Mouse (Mus musculus): ENCODE measurements around the gene Dgki. TPM values are rescaled to one million over a fixed set of nuclear protein-coding genes. Genes with fewer than 3 reads are reported as not detected.

Dgki gene
- polyA plus RNA-seq, 1 experiment from 2014 or later: 1.0 TPM

- ATAC-seq (ENCODE audit: low read depth) (no peak), DNase-seq (ENCODE audit: low spot score) (no peak)
- Histone ChIP-seq H3K4me3 (ENCODE audit: low read depth, low read length) (no peak overlapping the region), H3K9ac (ENCODE audit: low read depth, low read length) (no peak overlapping the region), H3K9me3 (ENCODE audit: control insufficient read depth, low read length) (0 out of 2 replicates have a peak, but pooled peaks cover 6% of the 10 kb centered on the region), H3K27ac (replicated peaks; ENCODE audit: low read depth, low read length) (no peak overlapping the region), H3K4me1 (ENCODE audit: control insufficient read depth, insufficient read depth, low read length) (no peaks in the 10 kb centered on the region), H3K27me3 (replicated peaks; ENCODE audit: control insufficient read depth, insufficient read depth, low read length) (no peaks in the 10 kb centered on the region), H3K36me3 (ENCODE audit: control insufficient read depth, insufficient read depth, low read length) (no peaks in the 10 kb centered on the region), H3K4me2 (ENCODE audit: low read depth, low read length) (no peak overlapping the region)
- WGBS: 91% methylated on average over 4 of the region's 4 CpGs
Measured at GRCm38 (mm10) chr6:37310601-37311000, 10.6 kb upstream of the Dgki start.

- peaks cover 3% of the 10 kb centered on the region; the same call in 1 of the 2 replicates for H3K27me3 ChIP-seq (replicated peaks; ENCODE audit: control insufficient read depth, insufficient read depth, low read length)
- no peak overlapping the region for H3K4me2 ChIP-seq (ENCODE audit: low read depth, low read length)
- H3K9me3 ChIP-seq (ENCODE audit: control insufficient read depth, low read length): 0 out of 2 replicates have a peak, but pooled peaks cover 6% of the 10 kb centered on the region
- H3K4me1 ChIP-seq (ENCODE audit: control insufficient read depth, insufficient read depth, low read length): no peaks in the 10 kb centered on the region
- DNase-seq (ENCODE audit: low spot score) (no peak), ATAC-seq (ENCODE audit: low read depth) (no peak)
- no peaks in the 10 kb centered on the region for H3K36me3 ChIP-seq (ENCODE audit: control insufficient read depth, insufficient read depth, low read length)
- 80% methylated on average over 1 of the region's 1 CpGs for WGBS
- H3K9ac ChIP-seq (ENCODE audit: low read depth, low read length): no peak overlapping the region
- no peak overlapping the region for H3K27ac ChIP-seq (replicated peaks; ENCODE audit: low read depth, low read length)
- H3K4me3 ChIP-seq (ENCODE audit: low read depth, low read length): no peak overlapping the region
Measured at GRCm38 (mm10) chr6:37306616-37307015, 6.6 kb upstream of the Dgki start.

GRCm38 (mm10) chr6:37300492-37300891, 508 bp upstream of the Dgki start:
- peaks cover 47% of the 10 kb centered on the region for H3K27me3 ChIP-seq (replicated peaks; ENCODE audit: control insufficient read depth, insufficient read depth, low read length)
- no peak overlapping the region for H3K27ac ChIP-seq (replicated peaks; ENCODE audit: low read depth, low read length)
- no peaks in the 10 kb centered on the region for H3K36me3 ChIP-seq (ENCODE audit: control insufficient read depth, insufficient read depth, low read length)
- WGBS: 11% methylated on average over 13 of the region's 13 CpGs
- no peak overlapping the region; the same call in 1 of the 2 replicates for H3K9ac ChIP-seq (ENCODE audit: low read depth, low read length)
- no peak; the same call in 1 of the 2 replicates for ATAC-seq (ENCODE audit: low read depth)
- H3K4me2 ChIP-seq (ENCODE audit: low read depth, low read length): peak overlapping the region; percentile 97
- H3K4me1 ChIP-seq (ENCODE audit: control insufficient read depth, insufficient read depth, low read length): peaks cover 8% of the 10 kb centered on the region; the same call in 1 of the 2 replicates
- peak overlapping the region; percentile 61 for H3K4me3 ChIP-seq (ENCODE audit: low read depth, low read length)
- no peak for DNase-seq (ENCODE audit: low spot score)
- no peaks in the 10 kb centered on the region for H3K9me3 ChIP-seq (ENCODE audit: control insufficient read depth, low read length)

GRCm38 (mm10) chr6:37298982-37299381, 1.0 kb downstream of the Dgki start:
- no peak overlapping the region for H3K27ac ChIP-seq (replicated peaks; ENCODE audit: low read depth, low read length)
- WGBS: 23% methylated on average over 4 of the region's 4 CpGs
- no peaks in the 10 kb centered on the region for H3K36me3 ChIP-seq (ENCODE audit: control insufficient read depth, insufficient read depth, low read length)
- no peaks in the 10 kb centered on the region for H3K9me3 ChIP-seq (ENCODE audit: control insufficient read depth, low read length)
- DNase-seq (ENCODE audit: low spot score): peak; percentile 25
- peak overlapping the region; percentile 97 for H3K4me2 ChIP-seq (ENCODE audit: low read depth, low read length)
- ATAC-seq (ENCODE audit: low read depth): 0 out of 2 replicates have a peak, but pooled peaks have one; percentile 12
- H3K4me3 ChIP-seq (ENCODE audit: low read depth, low read length): peak overlapping the region; percentile 61
- no peak overlapping the region for H3K9ac ChIP-seq (ENCODE audit: low read depth, low read length)
- H3K4me1 ChIP-seq (ENCODE audit: control insufficient read depth, insufficient read depth, low read length): peaks cover 8% of the 10 kb centered on the region; the same call in 1 of the 2 replicates
- peaks cover 47% of the 10 kb centered on the region for H3K27me3 ChIP-seq (replicated peaks; ENCODE audit: control insufficient read depth, insufficient read depth, low read length)

GRCm38 (mm10) chr6:37297744-37298482, 2.1 kb downstream of the Dgki start:
- Histone ChIP-seq H3K9ac (ENCODE audit: low read depth, low read length) (no peak overlapping the region), H3K27me3 (replicated peaks; ENCODE audit: control insufficient read depth, insufficient read depth, low read length) (peaks cover 47% of the 10 kb centered on the region), H3K4me2 (ENCODE audit: low read depth, low read length) (no peak overlapping the region), H3K27ac (replicated peaks; ENCODE audit: low read depth, low read length) (no peak overlapping the region), H3K9me3 (ENCODE audit: control insufficient read depth, low read length) (no peaks in the 10 kb centered on the region), H3K4me3 (ENCODE audit: low read depth, low read length) (no peak overlapping the region), H3K36me3 (ENCODE audit: control insufficient read depth, insufficient read depth, low read length) (no peaks in the 10 kb centered on the region), H3K4me1 (ENCODE audit: control insufficient read depth, insufficient read depth, low read length) (peaks cover 8% of the 10 kb centered on the region; the same call in 1 of the 2 replicates)
- no peak for ATAC-seq (ENCODE audit: low read depth)
- no peak for DNase-seq (ENCODE audit: low spot score)
- 43% methylated on average over 8 of the region's 8 CpGs for WGBS

GRCm38 (mm10) chr6:37292068-37292467, 7.9 kb downstream of the Dgki start:
- 76% methylated on average over 2 of the region's 2 CpGs for WGBS
- peak; percentile 69 for DNase-seq (ENCODE audit: low spot score)
- Histone ChIP-seq H3K4me2 (ENCODE audit: low read depth, low read length) (no peak overlapping the region), H3K9ac (ENCODE audit: low read depth, low read length) (no peak overlapping the region), H3K27ac (replicated peaks; ENCODE audit: low read depth, low read length) (peak overlapping the region; percentile 50), H3K36me3 (ENCODE audit: control insufficient read depth, insufficient read depth, low read length) (no peaks in the 10 kb centered on the region), H3K27me3 (replicated peaks; ENCODE audit: control insufficient read depth, insufficient read depth, low read length) (peaks cover under 1% of the 10 kb centered on the region; the same call in 1 of the 2 replicates), H3K9me3 (ENCODE audit: control insufficient read depth, low read length) (no peaks in the 10 kb centered on the region), H3K4me1 (ENCODE audit: control insufficient read depth, insufficient read depth, low read length) (no peaks in the 10 kb centered on the region), H3K4me3 (ENCODE audit: low read depth, low read length) (no peak overlapping the region)
- peak; percentile 55; the same call in 1 of the 2 replicates for ATAC-seq (ENCODE audit: low read depth)

GRCm38 (mm10) chr6:37291171-37291570, 8.8 kb downstream of the Dgki start:
- Histone ChIP-seq H3K4me1 (ENCODE audit: control insufficient read depth, insufficient read depth, low read length) (no peaks in the 10 kb centered on the region), H3K4me3 (ENCODE audit: low read depth, low read length) (no peak overlapping the region), H3K9me3 (ENCODE audit: control insufficient read depth, low read length) (no peaks in the 10 kb centered on the region), H3K4me2 (ENCODE audit: low read depth, low read length) (no peak overlapping the region), H3K27me3 (replicated peaks; ENCODE audit: control insufficient read depth, insufficient read depth, low read length) (no peaks in the 10 kb centered on the region), H3K27ac (replicated peaks; ENCODE audit: low read depth, low read length) (peak overlapping the region; percentile 17; the same call in 1 of the 2 replicates), H3K9ac (ENCODE audit: low read depth, low read length) (no peak overlapping the region), H3K36me3 (ENCODE audit: control insufficient read depth, insufficient read depth, low read length) (no peaks in the 10 kb centered on the region)
- ATAC-seq (ENCODE audit: low read depth) (no peak), DNase-seq (ENCODE audit: low spot score) (no peak)
- WGBS: 97% methylated on average over 1 of the region's 1 CpGs

- H3K4me3 ChIP-seq (ENCODE audit: low read depth, low read length): no peak overlapping the region
- DNase-seq (ENCODE audit: low spot score): no peak
- whole genome bisulfite sequencing: 97% methylated on average over 3 of the region's 3 CpGs
- H3K27ac ChIP-seq (replicated peaks; ENCODE audit: low read depth, low read length): no peak overlapping the region
- H3K4me1 ChIP-seq (ENCODE audit: control insufficient read depth, insufficient read depth, low read length): no peaks in the 10 kb centered on the region
- no peaks in the 10 kb centered on the region for H3K9me3 ChIP-seq (ENCODE audit: control insufficient read depth, low read length)
- ATAC-seq (ENCODE audit: low read depth): no peak
- no peaks in the 10 kb centered on the region for H3K27me3 ChIP-seq (replicated peaks; ENCODE audit: control insufficient read depth, insufficient read depth, low read length)
- no peak overlapping the region for H3K9ac ChIP-seq (ENCODE audit: low read depth, low read length)
- no peaks in the 10 kb centered on the region for H3K36me3 ChIP-seq (ENCODE audit: control insufficient read depth, insufficient read depth, low read length)
- H3K4me2 ChIP-seq (ENCODE audit: low read depth, low read length): no peak overlapping the region
Measured at GRCm38 (mm10) chr6:37290691-37291090, 9.3 kb downstream of the Dgki start.

GRCm38 (mm10) chr6:37286134-37286533, 13.8 kb downstream of the Dgki start:
- H3K4me1 ChIP-seq (ENCODE audit: control insufficient read depth, insufficient read depth, low read length): no peaks in the 10 kb centered on the region
- no peaks in the 10 kb centered on the region for H3K27me3 ChIP-seq (replicated peaks; ENCODE audit: control insufficient read depth, insufficient read depth, low read length)
- WGBS: 90% methylated on average over 4 of the region's 4 CpGs
- H3K4me2 ChIP-seq (ENCODE audit: low read depth, low read length): no peak overlapping the region
- DNase-seq (ENCODE audit: low spot score) (no peak), ATAC-seq (ENCODE audit: low read depth) (no peak)
- no peak overlapping the region for H3K9ac ChIP-seq (ENCODE audit: low read depth, low read length)
- no peaks in the 10 kb centered on the region for H3K9me3 ChIP-seq (ENCODE audit: control insufficient read depth, low read length)
- no peaks in the 10 kb centered on the region for H3K36me3 ChIP-seq (ENCODE audit: control insufficient read depth, insufficient read depth, low read length)
- H3K27ac ChIP-seq (replicated peaks; ENCODE audit: low read depth, low read length): no peak overlapping the region
- H3K4me3 ChIP-seq (ENCODE audit: low read depth, low read length): no peak overlapping the region
